Mouse (Mus musculus) forebrain, embryonic 15.5 days (tissue): ENCODE measurements around the gene Prr36. TPM values are rescaled to one million over a fixed set of nuclear protein-coding genes. Genes with fewer than 3 reads are reported as not detected.

Source experiments
- ATAC-seq: fragments of 200-750 bp; cut with Nextera tagmentation; replicated peaks from 2 replicates; pipeline ENCODE4 v1.8.0; 2017; ENCODE audit warnings: mild to moderate bottlenecking, moderate TSS enrichment, moderate library complexity
- H3K27ac ChIP-seq: fragments of 300-500 bp; sonication (generic); replicated peaks from 2 replicates; pipeline ENCODE4 v1.5.1; 2015; ENCODE audit warnings: mild to moderate bottlenecking, inconsistent platforms
- H3K27me3 ChIP-seq: fragments of 300-500 bp; sonication (generic); 2 replicates; pipeline ENCODE4 v1.6.1; 2015; ENCODE audit warnings: inconsistent platforms
- H3K36me3 ChIP-seq: fragments of 300-500 bp; sonication (generic); 2 replicates; pipeline ENCODE4 v1.6.1; 2015; ENCODE audit warnings: mild to moderate bottlenecking, inconsistent platforms
- H3K4me1 ChIP-seq: fragments of 300-500 bp; sonication (generic); 2 replicates; pipeline ENCODE4 v1.6.1; 2015; ENCODE audit warnings: inconsistent platforms
- H3K4me2 ChIP-seq: fragments of 300-500 bp; sonication (generic); replicated peaks from 2 replicates; pipeline ENCODE4 v1.6.1; 2015; ENCODE audit warnings: mild to moderate bottlenecking, inconsistent platforms
- H3K4me3 ChIP-seq: fragments of 300-500 bp; sonication (generic); 2 replicates; pipeline ENCODE4 v1.5.1; 2015; ENCODE audit warnings: mild to moderate bottlenecking, inconsistent platforms
- H3K9ac ChIP-seq: fragments of 300-500 bp; sonication (generic); replicated peaks from 2 replicates; pipeline ENCODE4 v1.6.1; 2015; ENCODE audit warnings: mild to moderate bottlenecking, inconsistent platforms
- H3K9me3 ChIP-seq: fragments of 300-500 bp; sonication (generic); 2 replicates; pipeline ENCODE4 v1.6.1; 2016; ENCODE audit warnings: inconsistent platforms
- WGBS: fragments of 180-500 bp; shearing (Covaris S2); methylation state at CpG from one replicate; pipeline ENCODE4 v1.1.7; 2015; ENCODE audit warnings: mixed read lengths; 5-methylcytosine and 5-hydroxymethylcytosine counted together
- polyA plus RNA-seq: library from polyadenylated mRNA; unstranded; fragments of >200 nt; fragmentation: Nextera tagmentation; extraction: Ambion mirVana; gene quantifications from 2 replicates; pipeline ENCODE4 v1.2.1, GENCODE M21; 2015

Gene Prr36
- polyA plus RNA-seq, 1 experiment from 2014 or later, result 40.5 TPM

DNA sequence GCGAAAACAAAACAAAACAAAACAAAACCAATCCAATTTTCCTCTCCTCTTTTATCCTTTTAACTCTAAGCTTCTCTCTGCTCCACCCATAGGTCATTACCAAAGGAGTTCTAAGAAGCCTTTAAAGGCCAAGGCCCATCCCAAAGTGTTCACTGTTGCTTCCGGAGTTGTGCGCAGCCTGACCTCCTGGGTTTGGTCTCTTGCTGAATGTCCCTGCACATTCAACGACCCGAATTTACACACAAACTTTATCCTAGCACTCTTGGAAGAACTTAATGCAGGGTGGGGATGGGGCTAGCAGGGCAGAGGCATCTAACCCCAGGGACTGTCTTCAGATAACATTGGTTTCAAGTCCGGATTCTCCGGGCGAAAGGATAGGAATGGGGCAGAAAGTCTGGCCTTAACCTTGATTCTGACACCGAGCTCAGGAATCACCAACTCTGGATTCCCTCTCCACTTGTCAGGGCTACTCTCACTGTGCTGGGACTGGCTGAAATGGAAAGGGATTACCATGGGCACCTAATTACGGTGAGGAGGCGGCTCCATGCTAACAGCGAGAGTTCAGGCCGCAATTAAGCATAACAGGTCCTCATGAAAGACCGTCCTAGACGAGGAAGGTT lies 20.7 kb upstream of the Prr36 start:
- WGBS, result 18% methylated on average over 15 of the region's 15 CpGs
- Histone ChIP-seq H3K9me3 (no peaks in the 10 kb centered on the region), H3K4me2 (peak overlapping the region; percentile 52), H3K4me3 (peak overlapping the region; percentile 63), H3K27me3 (no peaks in the 10 kb centered on the region), H3K27ac (peak overlapping the region; percentile 91), H3K36me3 (peaks cover 3% of the 10 kb centered on the region; the same call in 1 of the 2 replicates), H3K9ac (peak overlapping the region; percentile 57), H3K4me1 (peaks cover 29% of the 10 kb centered on the region)
- ATAC-seq, result no peak; the same call in 1 of the 2 replicates

DNA sequence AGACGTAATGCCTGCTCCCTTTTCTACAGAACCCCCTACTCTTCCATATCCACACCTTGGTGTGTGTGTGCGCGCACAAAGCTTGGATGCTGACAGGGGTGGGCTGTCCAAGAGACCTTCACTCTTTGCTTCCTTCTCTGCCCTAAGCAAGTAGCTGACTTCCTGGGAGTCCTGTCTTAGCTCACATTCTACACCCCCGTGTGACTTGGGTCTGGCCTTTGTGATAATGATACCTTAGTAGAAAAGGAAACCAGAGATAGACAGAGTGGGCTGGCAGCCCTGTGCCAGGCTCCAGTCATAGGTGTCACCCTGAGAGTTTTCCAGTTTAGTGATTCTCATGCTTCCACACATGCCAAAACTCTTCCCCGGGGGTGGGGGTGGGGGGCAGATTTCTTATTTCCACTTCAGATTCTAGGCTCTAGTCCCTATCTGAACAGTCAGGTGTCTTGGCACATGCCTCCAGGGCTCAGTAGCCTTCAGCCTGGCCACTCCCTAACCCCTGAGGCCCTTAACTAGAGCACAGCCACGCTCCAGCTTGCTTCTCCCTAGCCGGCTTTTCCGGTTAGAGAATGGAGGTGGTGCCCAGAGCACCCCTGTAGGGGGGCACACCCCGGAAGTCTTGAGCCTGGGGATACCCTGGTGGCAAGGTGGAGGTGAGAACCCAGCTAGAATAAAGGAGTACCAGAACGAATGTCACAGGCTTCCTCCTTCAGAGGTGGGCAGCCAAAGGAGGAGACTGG lies 13.5 kb upstream of the Prr36 start:
- no peak overlapping the region for H3K4me2 ChIP-seq
- H3K4me1 ChIP-seq, result peaks cover 7% of the 10 kb centered on the region; the same call in 1 of the 2 replicates
- no peak overlapping the region for H3K27ac ChIP-seq
- H3K9ac ChIP-seq, result no peak overlapping the region
- no peak for ATAC-seq
- no peaks in the 10 kb centered on the region for H3K36me3 ChIP-seq
- 0 out of 2 replicates have a peak, but pooled peaks cover 6% of the 10 kb centered on the region for H3K27me3 ChIP-seq
- no peak overlapping the region for H3K4me3 ChIP-seq
- H3K9me3 ChIP-seq, result no peaks in the 10 kb centered on the region
- 65% methylated on average over 10 of the region's 10 CpGs for WGBS

DNA sequence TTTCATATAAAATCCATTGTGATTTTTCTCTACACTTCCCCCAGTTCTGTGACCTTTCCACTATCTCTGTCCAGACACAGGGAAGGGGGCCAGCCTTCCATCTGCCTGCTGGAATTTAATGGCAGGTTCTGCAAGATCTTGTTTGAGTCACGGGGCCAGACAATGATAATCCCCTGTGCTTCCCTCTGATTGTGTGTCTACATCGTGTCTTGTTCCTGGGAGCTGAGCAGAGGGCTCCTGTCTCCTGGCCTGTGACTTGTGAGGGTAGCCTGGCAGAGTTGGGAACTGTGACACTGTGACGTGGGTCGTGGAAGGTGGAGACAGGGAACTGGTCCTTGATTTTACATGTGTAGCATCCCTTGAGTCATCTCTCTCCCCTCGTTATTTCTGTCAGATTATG lies 12.5 kb upstream of the Prr36 start:
- Histone ChIP-seq H3K9ac (no peak overlapping the region), H3K4me1 (peaks cover 7% of the 10 kb centered on the region; the same call in 1 of the 2 replicates), H3K4me3 (no peak overlapping the region), H3K9me3 (no peaks in the 10 kb centered on the region), H3K27me3 (0 out of 2 replicates have a peak, but pooled peaks cover 7% of the 10 kb centered on the region), H3K27ac (no peak overlapping the region), H3K4me2 (no peak overlapping the region), H3K36me3 (no peaks in the 10 kb centered on the region)
- 64% methylated on average over 5 of the region's 5 CpGs for WGBS
- ATAC-seq, result no peak

DNA sequence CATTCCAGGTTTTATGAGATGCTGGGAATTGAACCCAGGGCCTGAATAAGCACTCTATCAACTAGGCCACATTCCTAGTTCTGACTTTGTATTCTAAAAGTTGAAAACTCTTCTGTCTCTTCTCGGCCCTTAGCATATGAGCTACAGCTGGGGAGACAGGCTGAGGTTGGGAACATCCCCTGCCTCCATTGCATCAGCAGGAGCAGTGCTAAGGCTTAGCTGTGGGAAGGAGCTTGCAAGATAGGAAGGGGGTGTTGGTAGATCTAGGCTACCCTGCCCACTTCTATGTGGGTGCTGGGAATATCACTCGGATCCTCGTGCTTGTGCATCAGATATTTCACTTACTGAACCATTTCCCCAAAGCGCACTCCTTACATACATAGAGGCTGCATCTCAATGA lies 10.7 kb upstream of the Prr36 start:
- no peak for ATAC-seq
- WGBS, result 90% methylated on average over 4 of the region's 4 CpGs
- Histone ChIP-seq H3K36me3 (no peaks in the 10 kb centered on the region), H3K9me3 (no peaks in the 10 kb centered on the region), H3K27me3 (0 out of 2 replicates have a peak, but pooled peaks cover 7% of the 10 kb centered on the region), H3K27ac (no peak overlapping the region), H3K4me2 (no peak overlapping the region), H3K4me1 (peaks cover 7% of the 10 kb centered on the region; the same call in 1 of the 2 replicates), H3K9ac (no peak overlapping the region), H3K4me3 (no peak overlapping the region)

DNA sequence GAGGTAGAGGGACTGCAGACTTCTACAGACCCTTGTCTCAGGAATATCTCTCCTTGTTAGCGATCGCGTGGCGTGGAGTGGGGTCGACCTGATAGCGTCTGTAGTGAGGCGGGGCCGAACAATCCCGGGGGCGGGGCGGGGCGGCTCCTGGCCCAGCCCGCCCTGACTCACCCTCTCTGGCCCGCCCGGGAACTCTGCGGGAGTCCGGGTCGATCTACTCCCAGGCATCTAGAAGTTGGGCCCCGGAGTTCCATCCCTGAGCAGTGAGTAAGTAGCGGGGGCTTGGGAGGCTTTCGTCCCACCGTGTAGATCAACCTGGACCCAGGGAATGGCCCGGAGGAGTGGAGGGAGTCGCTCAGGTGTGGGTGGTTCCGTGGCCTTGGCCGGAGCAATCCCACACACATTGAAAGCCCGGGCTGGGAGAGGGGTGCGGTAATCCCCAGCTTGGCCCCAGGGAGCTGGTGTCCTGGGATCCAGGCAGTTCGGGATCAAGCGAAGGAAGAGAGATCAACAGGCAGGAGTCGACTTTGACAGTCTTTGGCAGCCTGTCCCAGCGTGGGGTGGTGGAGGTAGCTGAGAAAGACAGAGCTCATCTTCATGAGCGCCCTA lies 9.6 kb upstream of the Prr36 start, which contains the start of gene Lrrc8e:
Gene Lrrc8e (plus strand): TSS at position 89 of the 609 bp plus-strand sequence.
- no peak within 1 kb of the TSS for H3K27ac ChIP-seq
- H3K27me3 ChIP-seq, result 0 out of 2 replicates have a peak, but pooled peaks cover 7% of the 10 kb centered on the region
- no peak within 1 kb of the TSS for H3K4me3 ChIP-seq
- peak; percentile 41 for ATAC-seq
- no peak within 1 kb of the TSS for H3K9ac ChIP-seq
- H3K4me2 ChIP-seq, result peak within 1 kb of the TSS; percentile 24
- WGBS, result 5% methylated on average over 33 of the region's 33 CpGs
- H3K4me1 ChIP-seq, result peaks cover 7% of the 10 kb centered on the region; the same call in 1 of the 2 replicates
- H3K9me3 ChIP-seq, result no peaks in the 10 kb centered on the region
- no peaks in the 10 kb centered on the region for H3K36me3 ChIP-seq

DNA sequence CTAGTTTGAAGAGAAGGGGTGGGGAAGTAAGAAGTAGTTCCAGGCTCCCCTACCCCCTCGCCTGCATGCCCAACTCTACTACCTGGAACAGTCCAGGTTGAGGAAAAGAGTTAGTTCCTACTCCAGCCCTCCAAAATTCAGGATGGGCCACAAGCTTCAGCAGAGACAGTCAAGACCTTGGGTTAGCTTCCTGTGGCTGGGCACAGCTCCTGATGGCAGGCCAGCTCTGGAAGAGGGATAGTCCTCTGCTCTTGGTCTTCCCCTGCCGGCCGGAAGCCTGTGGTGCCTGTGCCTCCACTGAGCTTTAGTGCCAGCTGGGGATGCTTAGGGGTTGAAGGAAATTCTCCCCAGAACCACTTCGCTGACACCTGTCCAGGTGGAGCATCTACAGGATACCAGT lies 9.1 kb upstream of the Prr36 start:
- H3K4me2 ChIP-seq, result peak overlapping the region; percentile 24
- H3K27ac ChIP-seq, result no peak overlapping the region
- peak; percentile 13; the same call in 1 of the 2 replicates for ATAC-seq
- no peaks in the 10 kb centered on the region for H3K9me3 ChIP-seq
- H3K27me3 ChIP-seq, result 0 out of 2 replicates have a peak, but pooled peaks cover 7% of the 10 kb centered on the region
- no peak overlapping the region for H3K4me3 ChIP-seq
- H3K4me1 ChIP-seq, result peaks cover 7% of the 10 kb centered on the region; the same call in 1 of the 2 replicates
- 29% methylated on average over 4 of the region's 4 CpGs for WGBS
- H3K9ac ChIP-seq, result no peak overlapping the region
- H3K36me3 ChIP-seq, result no peaks in the 10 kb centered on the region

DNA sequence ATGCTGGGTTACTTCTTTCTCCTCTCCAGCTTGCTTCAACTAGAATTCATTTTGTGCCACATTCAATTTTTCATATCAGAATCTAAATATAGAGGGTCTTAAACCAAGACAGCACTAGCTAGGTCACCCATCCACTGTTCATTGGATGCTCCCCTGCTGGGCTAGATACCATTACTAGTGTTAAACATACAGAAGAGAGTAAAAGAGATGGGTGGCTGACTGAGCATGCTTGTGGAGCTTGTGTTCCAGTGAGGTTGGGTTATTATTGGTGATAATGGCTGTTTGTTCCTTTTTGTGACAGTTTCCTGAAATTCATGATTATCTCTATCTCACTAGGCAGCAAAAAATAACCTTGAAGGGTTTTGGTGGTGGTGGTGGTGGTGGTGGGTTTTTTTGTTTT lies 4.8 kb upstream of the Prr36 start:
- H3K4me1 ChIP-seq, result peaks cover 12% of the 10 kb centered on the region
- H3K36me3 ChIP-seq, result no peaks in the 10 kb centered on the region
- no peak overlapping the region for H3K9ac ChIP-seq
- no peak for ATAC-seq
- no peak overlapping the region for H3K4me3 ChIP-seq
- 0 out of 2 replicates have a peak, but pooled peaks cover 6% of the 10 kb centered on the region for H3K27me3 ChIP-seq
- no peaks in the 10 kb centered on the region for H3K9me3 ChIP-seq
- no peak overlapping the region for H3K27ac ChIP-seq
- no peak overlapping the region for H3K4me2 ChIP-seq

DNA sequence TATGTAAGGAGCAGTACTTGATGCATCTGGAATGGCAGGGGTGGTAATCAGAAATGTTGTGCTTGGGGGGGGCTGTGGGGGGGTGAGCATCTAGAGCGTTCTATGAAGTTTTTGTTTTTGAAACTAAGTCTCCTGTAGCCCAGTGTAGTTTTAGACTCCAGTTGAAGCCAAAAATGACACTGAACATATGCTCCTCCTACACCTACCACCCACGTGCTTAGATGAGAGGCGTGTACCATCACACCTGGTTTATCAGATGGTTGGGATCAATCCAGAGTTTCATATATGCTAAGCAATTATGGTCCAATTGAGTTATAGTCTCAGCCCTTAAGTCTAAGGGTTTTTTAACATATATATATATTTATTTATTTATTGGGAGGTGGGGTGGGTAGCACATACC lies 2.4 kb upstream of the Prr36 start:
- Histone ChIP-seq H3K27me3 (no peaks in the 10 kb centered on the region), H3K9ac (no peak overlapping the region), H3K36me3 (no peaks in the 10 kb centered on the region), H3K9me3 (no peaks in the 10 kb centered on the region), H3K4me2 (no peak overlapping the region), H3K4me1 (peaks cover 21% of the 10 kb centered on the region), H3K4me3 (no peak overlapping the region), H3K27ac (no peak overlapping the region)
- WGBS, result 90% methylated on average over 3 of the region's 3 CpGs
- no peak for ATAC-seq

DNA sequence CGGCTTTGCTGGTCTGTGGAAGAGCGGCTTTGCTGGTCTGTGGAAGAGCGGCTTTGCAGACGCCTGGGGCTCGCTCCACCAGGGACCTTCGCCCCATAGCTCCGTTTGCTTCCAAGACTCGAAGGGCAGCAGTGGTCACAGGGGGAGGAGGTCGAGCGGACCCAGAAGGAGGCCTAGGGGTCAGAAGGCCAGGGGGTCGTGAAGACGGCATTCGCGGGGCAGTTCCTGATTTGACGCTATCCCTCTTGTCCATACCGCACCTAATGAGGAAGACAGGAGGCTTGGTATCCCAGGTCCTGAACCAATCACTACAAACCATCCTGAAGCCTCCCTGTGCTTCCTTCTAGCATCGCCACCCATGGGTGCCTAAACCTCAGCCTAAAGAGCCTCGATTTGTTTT lies 963 bp downstream of the Prr36 start:
- Histone ChIP-seq H3K36me3 (no peaks in the 10 kb centered on the region), H3K4me1 (peaks cover 41% of the 10 kb centered on the region), H3K4me3 (peak overlapping the region; percentile 78), H3K9me3 (no peaks in the 10 kb centered on the region), H3K9ac (peak overlapping the region; percentile 97), H3K4me2 (peak overlapping the region; percentile 98), H3K27ac (peak overlapping the region; percentile 96), H3K27me3 (no peaks in the 10 kb centered on the region)
- ATAC-seq, result peak; percentile 4; the same call in 1 of the 2 replicates
- 4% methylated on average over 18 of the region's 18 CpGs for WGBS

DNA sequence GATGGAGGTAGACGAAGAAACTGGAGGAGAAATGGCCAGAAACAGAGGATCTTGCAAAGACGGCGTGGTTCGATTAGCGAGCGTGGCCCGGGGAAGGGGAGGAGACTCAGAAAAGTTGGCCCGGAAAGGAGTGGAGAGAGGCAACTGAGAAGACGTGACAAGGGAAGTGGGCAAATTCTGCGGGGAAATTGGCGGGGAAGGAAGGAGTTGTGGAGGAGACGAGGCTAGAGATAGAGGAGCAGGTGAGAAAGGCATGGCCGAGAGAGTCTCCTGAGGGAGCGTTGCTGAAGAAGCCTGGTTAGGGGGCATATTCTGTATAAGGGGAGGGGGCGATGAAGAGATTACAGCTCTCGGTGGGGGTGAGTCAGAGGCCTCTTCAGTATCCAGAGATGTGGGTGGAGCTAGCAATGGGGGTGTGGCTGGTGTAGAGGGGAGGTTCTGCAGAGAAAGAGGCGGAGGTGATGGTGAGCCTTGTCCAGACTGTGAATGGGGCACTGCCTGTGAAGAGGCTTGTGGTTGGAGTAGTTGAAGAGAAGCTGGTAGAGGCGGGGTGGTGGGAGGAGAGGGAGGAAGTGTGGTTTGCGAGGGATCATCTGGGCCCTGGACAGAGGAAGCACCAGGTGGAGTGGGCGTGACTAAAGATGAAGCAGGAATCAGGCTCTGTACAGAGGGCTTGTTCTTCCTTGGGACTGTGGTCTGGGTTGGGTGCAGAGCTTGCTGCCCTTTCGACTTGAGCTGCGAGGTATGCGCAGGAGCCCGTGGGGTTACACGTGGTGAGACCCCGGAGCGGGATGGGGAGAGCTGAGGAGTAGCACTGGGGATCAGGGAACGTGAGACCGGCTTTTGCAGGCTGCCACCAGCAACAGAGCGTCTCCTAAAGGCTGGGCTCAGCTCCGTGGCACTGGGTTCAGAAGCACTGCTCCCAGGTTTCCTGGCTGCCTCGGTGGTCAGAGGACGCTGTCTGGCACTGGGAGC lies 3.0 kb downstream of the Prr36 start:
- Histone ChIP-seq H3K4me2 (peak overlapping the region; percentile 98), H3K4me1 (peaks cover 41% of the 10 kb centered on the region), H3K36me3 (peaks cover 18% of the 10 kb centered on the region), H3K9me3 (no peaks in the 10 kb centered on the region), H3K4me3 (peak overlapping the region; percentile 46), H3K9ac (peak overlapping the region; percentile 53), H3K27me3 (no peaks in the 10 kb centered on the region), H3K27ac (0 out of 2 replicates have a peak overlapping the region, but pooled peaks have one; percentile 44)
- whole genome bisulfite sequencing, result 19% methylated on average over 33 of the region's 33 CpGs
- ATAC-seq, result no peak
